Mouse (Mus musculus): ENCODE measurements at regions not wholly inside any gene's neighbourhood (a gene's known extent, or its start where the extent isn't known, plus 50 kb on each side); places are given as distances from the start of the nearest gene placed in this dataset.
A peak's percentile ranks its signal among the peaks of the same experiment; 100 is the strongest.

GRCm38 (mm10) chr12:26885831-26886634, 417.0 kb downstream of the Cmpk2 start:
- DNase-seq = no peak

GRCm38 (mm10) chr12:26885083-26885482, 416.1 kb downstream of the Cmpk2 start:
- no peak for DNase-seq

- DNase-seq = peak; percentile 71
Observed at GRCm38 (mm10) chr12:26884156-26884555, 415.2 kb downstream of the Cmpk2 start.

- DNase-seq = no peak
Observed at GRCm38 (mm10) chr12:26877691-26878121, 408.7 kb downstream of the Cmpk2 start.

- no peak for DNase-seq
Observed at GRCm38 (mm10) chr12:26877284-26877683, 408.3 kb downstream of the Cmpk2 start.

GRCm38 (mm10) chr12:26872466-26872865, 403.5 kb downstream of the Cmpk2 start:
- no peak for DNase-seq

- DNase-seq = no peak
Observed at GRCm38 (mm10) chr12:26867731-26868130, 398.7 kb downstream of the Cmpk2 start.

- peak; percentile 5 for DNase-seq
Observed at GRCm38 (mm10) chr12:26855091-26855516, 386.1 kb downstream of the Cmpk2 start.

GRCm38 (mm10) chr12:26844917-26845316, 375.9 kb downstream of the Cmpk2 start:
- DNase-seq = no peak

- peak; percentile 37 for DNase-seq
Observed at GRCm38 (mm10) chr12:26842696-26843095, 373.7 kb downstream of the Cmpk2 start.

- no peak for DNase-seq
Observed at GRCm38 (mm10) chr12:26821257-26821968, 352.4 kb downstream of the Cmpk2 start.

- no peak for DNase-seq
Observed at GRCm38 (mm10) chr12:26817866-26818265, 348.9 kb downstream of the Cmpk2 start.

- no peak for DNase-seq
Observed at GRCm38 (mm10) chr12:26815771-26816170, 346.8 kb downstream of the Cmpk2 start.

- DNase-seq = no peak
Observed at GRCm38 (mm10) chr12:26810565-26811177, 341.7 kb downstream of the Cmpk2 start.

GRCm38 (mm10) chr12:26809670-26810069, 340.7 kb downstream of the Cmpk2 start:
- DNase-seq = no peak

- no peak for DNase-seq
Observed at GRCm38 (mm10) chr12:26802542-26802941, 333.5 kb downstream of the Cmpk2 start.

- DNase-seq = no peak
Observed at GRCm38 (mm10) chr12:26799310-26799709, 330.3 kb downstream of the Cmpk2 start.

GRCm38 (mm10) chr12:26796367-26796766, 327.4 kb downstream of the Cmpk2 start:
- DNase-seq = no peak

- no peak for DNase-seq
Observed at GRCm38 (mm10) chr12:26789336-26789846, 320.4 kb downstream of the Cmpk2 start.

GRCm38 (mm10) chr12:26785550-26785949, 316.5 kb downstream of the Cmpk2 start:
- no peak for DNase-seq

GRCm38 (mm10) chr12:26784426-26784825, 315.4 kb downstream of the Cmpk2 start:
- no peak for DNase-seq

- no peak for DNase-seq
Observed at GRCm38 (mm10) chr12:26783800-26784199, 314.8 kb downstream of the Cmpk2 start.

- no peak for DNase-seq
Observed at GRCm38 (mm10) chr12:26781537-26781936, 312.5 kb downstream of the Cmpk2 start.

Data from adrenal gland, adult 8-10 months (tissue).